Mouse (Mus musculus) heart, embryonic 11.5 days (tissue): Measurements from ENCODE around the gene Adcyap1r1. TPM values are rescaled to one million over a fixed set of nuclear protein-coding genes. Genes with fewer than 3 reads are reported as not detected.

ENCODE experiments used
- ATAC-seq: fragments of 200-750 bp; cut with Nextera tagmentation; replicated peaks from 2 replicates; pipeline ENCODE4 v1.8.0; 2017; ENCODE audit warnings: moderate library complexity; ENCODE audit not compliant: insufficient number of reproducible peaks, low FRiP score, low TSS enrichment
- H3K27ac ChIP-seq: fragments of 300-500 bp; sonication (generic); 2 replicates; pipeline ENCODE4 v1.5.1; 2014; ENCODE audit warnings: mild to moderate bottlenecking, low read depth, low read length
- H3K27me3 ChIP-seq: fragments of 300-500 bp; sonication (generic); 2 replicates; pipeline ENCODE4 v1.6.1; 2014; ENCODE audit warnings: mild to moderate bottlenecking, low read length, mixed read lengths; ENCODE audit not compliant: control insufficient read depth, insufficient read depth
- H3K36me3 ChIP-seq: fragments of 300-500 bp; sonication (generic); 2 replicates; pipeline ENCODE4 v1.6.1; 2014; ENCODE audit warnings: mild to moderate bottlenecking, low read length, moderate library complexity, mixed read lengths; ENCODE audit not compliant: control insufficient read depth, insufficient read depth
- H3K4me1 ChIP-seq: fragments of 300-500 bp; sonication (generic); 2 replicates; pipeline ENCODE4 v1.6.1; 2014; ENCODE audit warnings: low read length; ENCODE audit not compliant: control insufficient read depth, insufficient read depth
- H3K4me2 ChIP-seq: fragments of 300-500 bp; sonication (generic); 2 replicates; pipeline ENCODE4 v1.6.1; 2014; ENCODE audit warnings: mild to moderate bottlenecking, moderate library complexity
- H3K4me3 ChIP-seq: fragments of 300-500 bp; sonication (generic); 2 replicates; pipeline ENCODE4 v1.5.1; 2014; ENCODE audit warnings: low read depth, low read length
- H3K9ac ChIP-seq: fragments of 300-500 bp; sonication (generic); 2 replicates; pipeline ENCODE4 v1.6.1; 2014; ENCODE audit warnings: mild to moderate bottlenecking, low read depth, low read length, moderate library complexity
- H3K9me3 ChIP-seq: fragments of 300-500 bp; sonication (generic); replicated peaks from 2 replicates; pipeline ENCODE4 v1.6.1; 2016; ENCODE audit warnings: low read length; ENCODE audit not compliant: control insufficient read depth
- WGBS: fragments of 180-500 bp; shearing (Covaris S2); extraction: QIAGEN DNeasy Blood & Tissue Kit; methylation state at CpG from one replicate; pipeline ENCODE4 v1.1.7; 2014; ENCODE audit not compliant: insufficient replicate concordance; 5-methylcytosine and 5-hydroxymethylcytosine counted together
- polyA plus RNA-seq: library from polyadenylated mRNA; unstranded; fragments of >200 nt; fragmentation: Nextera tagmentation; extraction: Ambion mirVana; gene quantifications from 2 replicates; pipeline ENCODE4 v1.2.1, GENCODE M21; 2014

The Adcyap1r1 gene
- polyA plus RNA-seq, 1 experiment from 2014 or later, result 2.6 TPM

DNA sequence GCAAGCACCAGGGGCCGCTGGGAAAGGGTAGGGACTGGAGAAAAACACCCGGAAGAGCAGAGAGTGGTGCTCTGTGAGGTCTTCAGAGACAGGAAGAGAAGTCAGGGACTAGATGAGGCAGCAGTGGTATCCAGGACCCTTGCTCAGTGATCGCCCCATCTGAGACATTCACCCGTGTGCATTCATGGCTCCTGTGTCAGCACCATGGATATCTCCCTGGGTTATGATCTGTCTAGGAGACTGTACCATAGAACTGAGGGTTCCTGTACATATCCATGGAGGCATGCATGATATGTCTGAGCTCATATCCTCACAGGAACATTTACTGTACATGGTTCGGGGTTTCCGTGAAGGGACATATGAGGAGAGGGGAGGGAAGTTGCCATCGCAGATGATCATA lies 5.9 kb downstream of the Adcyap1r1 start:
- H3K36me3 ChIP-seq, result no peaks in the 10 kb centered on the region
- peaks cover 44% of the 10 kb centered on the region for H3K27me3 ChIP-seq
- H3K4me2 ChIP-seq, result no peak overlapping the region
- H3K4me1 ChIP-seq, result no peaks in the 10 kb centered on the region; the same call in none of the 2 replicates
- H3K9me3 ChIP-seq, result no peaks in the 10 kb centered on the region
- no peak overlapping the region for H3K4me3 ChIP-seq
- ATAC-seq, result no peak
- WGBS, result 64% methylated on average over 7 of the region's 7 CpGs
- H3K9ac ChIP-seq, result no peak overlapping the region
- no peak overlapping the region for H3K27ac ChIP-seq

GRCm38 (mm10) chr6:55458156-55458555 lies 6.4 kb downstream of the Adcyap1r1 start:
- Histone ChIP-seq H3K4me2 (no peak overlapping the region), H3K36me3 (no peaks in the 10 kb centered on the region), H3K4me3 (no peak overlapping the region), H3K27me3 (peaks cover 40% of the 10 kb centered on the region), H3K9ac (no peak overlapping the region), H3K27ac (no peak overlapping the region), H3K9me3 (no peaks in the 10 kb centered on the region), H3K4me1 (no peaks in the 10 kb centered on the region; the same call in 1 of the 2 replicates)
- WGBS, result 58% methylated on average over 1 of the region's 1 CpGs
- no peak for ATAC-seq

GRCm38 (mm10) chr6:55459545-55460397 lies 8.0 kb downstream of the Adcyap1r1 start:
- Histone ChIP-seq H3K27me3 (peaks cover 26% of the 10 kb centered on the region), H3K27ac (no peak overlapping the region), H3K4me2 (no peak overlapping the region), H3K4me1 (no peaks in the 10 kb centered on the region), H3K9me3 (no peaks in the 10 kb centered on the region), H3K9ac (no peak overlapping the region), H3K36me3 (no peaks in the 10 kb centered on the region), H3K4me3 (no peak overlapping the region)
- no peak for ATAC-seq
- 78% methylated on average over 19 of the region's 20 CpGs for WGBS

DNA sequence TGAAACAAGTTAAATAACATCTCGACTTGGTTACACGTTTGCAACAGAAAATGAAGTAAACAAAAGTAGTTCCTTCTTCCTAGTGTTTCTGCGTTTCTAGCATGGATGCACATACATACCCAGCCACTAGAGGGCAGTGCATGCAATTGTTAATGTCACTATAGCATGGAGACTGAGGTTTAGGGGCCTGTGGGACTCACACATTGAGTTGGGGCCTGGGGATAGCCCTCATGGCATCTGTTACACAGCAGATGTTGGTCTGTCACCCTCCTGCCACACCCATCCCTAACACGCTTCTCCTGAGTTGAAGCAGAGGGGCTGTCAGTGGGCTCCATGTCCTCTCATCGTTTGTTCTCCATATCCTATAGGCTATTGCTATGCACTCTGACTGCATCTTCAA lies 9.4 kb downstream of the Adcyap1r1 start:
- H3K4me2 ChIP-seq, result no peak overlapping the region
- H3K27me3 ChIP-seq, result peaks cover 19% of the 10 kb centered on the region
- H3K9ac ChIP-seq, result no peak overlapping the region
- no peak for ATAC-seq
- WGBS, result 57% methylated on average over 5 of the region's 5 CpGs
- no peaks in the 10 kb centered on the region for H3K36me3 ChIP-seq
- H3K4me3 ChIP-seq, result no peak overlapping the region
- H3K9me3 ChIP-seq, result no peaks in the 10 kb centered on the region
- H3K27ac ChIP-seq, result no peak overlapping the region
- no peaks in the 10 kb centered on the region for H3K4me1 ChIP-seq

GRCm38 (mm10) chr6:55461678-55462077 lies 9.9 kb downstream of the Adcyap1r1 start:
- no peak overlapping the region for H3K4me2 ChIP-seq
- H3K9ac ChIP-seq, result no peak overlapping the region
- peaks cover 15% of the 10 kb centered on the region for H3K27me3 ChIP-seq
- WGBS, result 58% methylated on average over 2 of the region's 2 CpGs
- no peaks in the 10 kb centered on the region for H3K36me3 ChIP-seq
- H3K27ac ChIP-seq, result no peak overlapping the region
- no peaks in the 10 kb centered on the region for H3K4me1 ChIP-seq
- no peak overlapping the region for H3K4me3 ChIP-seq
- H3K9me3 ChIP-seq, result no peaks in the 10 kb centered on the region
- ATAC-seq, result 0 out of 2 replicates have a peak, but pooled peaks have one; percentile 23

DNA sequence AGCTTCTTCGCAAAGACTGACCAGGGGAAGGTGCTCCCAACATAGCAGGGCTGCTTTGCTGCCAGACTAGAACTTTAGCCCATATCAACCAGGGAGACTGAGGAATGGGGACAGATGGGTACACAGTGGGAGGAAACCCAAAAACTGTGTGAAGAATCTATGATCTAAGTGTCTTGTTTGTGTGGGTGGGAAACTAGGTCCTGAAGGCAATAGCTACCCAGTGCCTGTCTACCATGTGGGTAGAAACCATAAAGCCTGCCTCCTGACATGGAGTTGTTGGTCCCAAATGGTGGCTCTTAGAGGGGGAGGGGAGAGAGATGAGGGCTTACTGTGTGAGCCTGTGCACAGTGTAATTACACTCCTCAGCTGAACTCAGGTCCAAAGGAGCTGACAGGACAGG lies 10.6 kb downstream of the Adcyap1r1 start:
- no peak overlapping the region for H3K4me2 ChIP-seq
- H3K9me3 ChIP-seq, result no peaks in the 10 kb centered on the region
- no peak overlapping the region for H3K27ac ChIP-seq
- H3K36me3 ChIP-seq, result no peaks in the 10 kb centered on the region
- H3K9ac ChIP-seq, result no peak overlapping the region
- 75% methylated on average over 1 of the region's 1 CpGs for WGBS
- no peak overlapping the region for H3K4me3 ChIP-seq
- H3K4me1 ChIP-seq, result no peaks in the 10 kb centered on the region
- ATAC-seq, result no peak
- H3K27me3 ChIP-seq, result peaks cover 12% of the 10 kb centered on the region

DNA sequence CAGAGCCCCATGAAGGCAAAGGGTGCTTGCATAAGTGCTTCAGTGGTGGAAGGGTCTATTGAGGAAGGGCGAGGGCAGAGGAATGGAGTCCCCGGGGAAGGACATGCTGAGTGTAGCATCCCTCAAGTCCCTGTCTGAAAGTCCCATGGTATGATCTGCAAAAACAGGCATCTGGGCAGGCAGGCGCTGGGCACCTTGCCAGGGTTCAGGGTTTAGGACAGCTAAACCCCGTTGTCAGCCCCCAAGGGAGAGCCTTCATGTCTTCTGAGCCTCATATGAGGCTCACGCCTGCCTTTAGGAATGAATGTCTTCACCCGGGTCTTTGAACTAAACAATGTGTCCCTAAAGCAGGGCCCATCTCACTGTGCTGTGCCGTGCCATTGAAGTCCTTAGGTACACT lies 12.2 kb downstream of the Adcyap1r1 start:
- no peak overlapping the region for H3K9ac ChIP-seq
- H3K27ac ChIP-seq, result no peak overlapping the region
- H3K9me3 ChIP-seq, result no peaks in the 10 kb centered on the region
- peaks cover 6% of the 10 kb centered on the region for H3K27me3 ChIP-seq
- no peak overlapping the region for H3K4me2 ChIP-seq
- WGBS, result 72% methylated on average over 7 of the region's 7 CpGs
- no peaks in the 10 kb centered on the region for H3K36me3 ChIP-seq
- H3K4me1 ChIP-seq, result no peaks in the 10 kb centered on the region
- ATAC-seq, result no peak
- H3K4me3 ChIP-seq, result no peak overlapping the region

DNA sequence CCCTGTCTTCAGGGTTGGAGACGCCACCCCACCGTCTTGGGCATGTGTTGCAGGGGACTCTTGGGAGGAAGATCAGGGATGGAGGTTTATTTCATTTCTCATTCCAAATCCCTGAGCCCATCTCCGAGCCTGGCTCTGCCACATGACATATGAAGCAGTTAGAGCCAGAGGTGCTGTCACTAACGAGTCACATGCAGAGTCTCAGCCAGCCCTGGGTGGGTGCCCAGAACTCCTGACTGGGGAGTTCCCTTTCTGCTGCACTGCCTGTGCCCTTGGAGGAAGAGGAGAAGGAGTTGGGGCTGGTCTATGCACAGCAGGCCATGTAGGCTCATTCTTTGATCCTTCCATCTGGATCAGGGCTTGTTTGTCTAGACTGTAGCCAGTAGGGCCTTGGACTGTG lies 13.5 kb downstream of the Adcyap1r1 start:
- ATAC-seq, result no peak
- Histone ChIP-seq H3K4me2 (no peak overlapping the region), H3K4me1 (no peaks in the 10 kb centered on the region), H3K4me3 (no peak overlapping the region), H3K27me3 (peaks cover 9% of the 10 kb centered on the region; the same call in 1 of the 2 replicates), H3K9ac (no peak overlapping the region), H3K9me3 (no peaks in the 10 kb centered on the region), H3K27ac (no peak overlapping the region), H3K36me3 (no peaks in the 10 kb centered on the region)
- WGBS, result 77% methylated on average over 4 of the region's 4 CpGs

DNA sequence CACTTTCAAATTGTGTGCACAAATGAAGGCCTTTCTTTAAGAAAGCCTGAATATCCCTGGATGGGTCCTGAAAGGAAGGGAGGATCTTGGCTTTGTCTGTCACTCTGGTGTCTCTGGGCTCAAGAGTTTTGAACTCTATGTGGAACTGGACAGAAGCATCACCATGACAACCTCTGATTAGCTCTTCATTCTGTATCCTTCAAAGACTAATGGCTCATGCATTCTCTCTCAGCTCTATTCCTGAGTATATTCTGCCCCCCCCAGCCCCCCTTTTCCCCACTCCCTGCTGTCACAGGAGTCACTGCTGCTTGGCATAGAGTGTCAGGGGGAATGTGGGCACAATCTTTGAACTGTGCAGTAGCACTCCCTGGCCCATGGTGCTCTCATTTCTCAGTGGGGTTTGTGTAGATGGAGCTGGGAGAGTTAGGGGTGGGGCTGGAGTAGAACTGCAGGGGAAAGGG lies 14.6 kb downstream of the Adcyap1r1 start:
- peaks cover 9% of the 10 kb centered on the region; the same call in 1 of the 2 replicates for H3K27me3 ChIP-seq
- no peaks in the 10 kb centered on the region for H3K36me3 ChIP-seq
- ATAC-seq, result no peak

More for the DNA sequence above, 14.6 kb downstream of the Adcyap1r1 start:
- Histone ChIP-seq H3K9me3 (no peaks in the 10 kb centered on the region), H3K9ac (no peak overlapping the region), H3K4me2 (no peak overlapping the region), H3K27ac (no peak overlapping the region), H3K4me1 (no peaks in the 10 kb centered on the region), H3K4me3 (no peak overlapping the region)
